Mouse (Mus musculus): ENCODE measurements around the gene Trappc3l. TPM values are rescaled to one million over a fixed set of nuclear protein-coding genes. Genes with fewer than 3 reads are reported as not detected.

The Trappc3l gene
- polyA plus RNA-seq, 1 experiment from 2014 or later = not detected

DNA sequence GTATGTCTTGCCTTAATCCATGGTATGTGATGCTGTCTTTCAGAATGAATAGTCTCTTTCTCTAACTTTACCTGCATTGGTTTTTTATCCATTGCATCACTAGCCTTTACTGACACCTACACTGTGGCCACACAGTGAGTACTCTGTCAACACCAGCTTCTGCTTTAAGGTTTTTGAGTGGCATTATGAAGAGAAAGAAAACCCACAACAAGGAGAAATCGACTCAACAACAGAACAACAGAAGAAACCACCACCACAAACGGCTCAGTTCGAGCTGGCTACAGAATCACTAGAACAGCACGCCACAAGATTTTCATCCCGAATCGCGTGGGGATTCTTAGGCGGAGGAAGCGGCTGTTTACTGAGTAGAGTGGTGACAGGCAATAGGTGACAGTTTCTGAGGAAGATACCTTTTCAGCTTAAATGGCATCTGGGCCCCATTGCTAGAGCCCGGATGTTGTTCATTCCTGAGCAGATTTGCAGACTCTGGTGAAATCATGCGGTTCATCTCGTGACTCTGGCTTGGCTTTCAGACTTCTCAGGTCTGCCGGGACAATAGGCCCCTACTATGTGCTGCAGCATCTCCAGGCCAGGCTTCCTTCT is 73.6 kb downstream of the Trappc3l start:
- Histone ChIP-seq H3K36me3 (replicated peaks) (no peaks in the 10 kb centered on the region), H3K27ac (no peak overlapping the region), H3K4me2 (no peak overlapping the region), H3K4me3 (replicated peaks) (no peak overlapping the region), H3K4me1 (no peaks in the 10 kb centered on the region), H3K27me3 (no peaks in the 10 kb centered on the region), H3K9me3 (no peaks in the 10 kb centered on the region), H3K9ac (no peak overlapping the region)
- WGBS = 84% methylated on average over 13 of the region's 13 CpGs
- no peak for ATAC-seq (ENCODE audit: low FRiP score)

DNA sequence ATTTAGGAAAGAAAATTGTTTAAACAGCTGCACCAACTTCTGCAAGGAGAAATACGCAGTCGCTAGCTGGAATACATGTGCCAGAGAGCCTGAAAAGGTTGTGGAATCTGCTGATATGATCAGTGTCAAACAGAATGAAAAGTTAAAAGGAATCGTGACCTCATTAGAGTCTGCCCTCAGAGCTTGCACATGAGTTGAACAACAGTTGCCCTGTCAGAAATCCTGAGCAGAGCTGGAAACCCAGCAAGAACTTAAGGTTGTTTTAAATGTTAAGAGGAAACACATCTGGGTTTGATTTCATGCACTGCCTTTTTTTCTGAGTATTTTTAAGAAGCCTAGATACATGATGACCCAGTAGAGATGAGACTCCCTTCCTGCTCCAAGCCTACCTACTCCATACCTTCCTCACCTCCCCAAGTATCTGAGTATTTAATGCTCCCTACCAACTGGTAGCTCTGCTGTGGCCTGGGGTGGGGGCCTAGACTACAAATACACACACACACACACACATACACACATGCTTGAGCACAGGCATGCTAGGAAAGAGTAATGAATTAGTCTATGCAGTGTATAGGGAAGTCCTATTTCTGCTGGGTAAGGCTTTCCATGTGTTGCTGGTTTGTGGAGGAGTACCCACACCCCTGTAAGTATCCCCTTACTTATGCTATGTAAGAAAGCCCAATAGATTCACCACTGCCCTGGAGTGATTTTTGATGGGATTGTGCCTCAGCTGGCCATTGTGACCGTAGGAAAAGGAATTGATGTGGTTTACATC is 74.8 kb downstream of the Trappc3l start:
- Histone ChIP-seq H3K36me3 (replicated peaks) (no peaks in the 10 kb centered on the region), H3K9me3 (no peaks in the 10 kb centered on the region), H3K9ac (no peak overlapping the region), H3K4me3 (replicated peaks) (no peak overlapping the region), H3K27ac (no peak overlapping the region), H3K4me1 (no peaks in the 10 kb centered on the region), H3K4me2 (no peak overlapping the region), H3K27me3 (no peaks in the 10 kb centered on the region)
- ATAC-seq (ENCODE audit: low FRiP score) = no peak
- WGBS = 73% methylated on average over 4 of the region's 4 CpGs

DNA sequence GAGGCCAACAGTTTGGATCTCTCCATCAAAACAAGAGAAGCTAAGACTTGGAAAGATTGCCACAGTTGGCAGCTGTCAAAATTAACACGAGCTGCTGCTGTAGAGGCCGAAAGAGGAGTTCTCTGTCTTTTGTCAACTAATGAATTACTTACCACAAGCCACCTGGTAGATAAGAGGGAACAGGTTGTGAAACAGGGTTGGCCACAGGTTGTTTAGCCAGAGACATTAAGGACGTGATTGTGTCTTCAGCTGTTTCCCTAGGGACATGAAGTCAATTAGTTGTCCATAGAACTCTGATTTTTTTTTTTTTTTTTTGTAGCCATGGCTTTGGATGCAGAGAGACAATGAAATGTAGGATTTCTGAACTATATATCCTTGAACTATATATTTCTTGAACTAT is 79.7 kb downstream of the Trappc3l start:
- H3K9me3 ChIP-seq = no peaks in the 10 kb centered on the region
- no peak for ATAC-seq (ENCODE audit: low FRiP score)
- H3K4me1 ChIP-seq = no peaks in the 10 kb centered on the region
- H3K9ac ChIP-seq = no peak overlapping the region
- no peak overlapping the region for H3K4me2 ChIP-seq
- H3K27ac ChIP-seq = no peak overlapping the region
- WGBS = 83% methylated on average over 3 of the region's 3 CpGs
- no peaks in the 10 kb centered on the region for H3K36me3 ChIP-seq (replicated peaks)
- no peaks in the 10 kb centered on the region for H3K27me3 ChIP-seq
- H3K4me3 ChIP-seq (replicated peaks) = no peak overlapping the region

DNA sequence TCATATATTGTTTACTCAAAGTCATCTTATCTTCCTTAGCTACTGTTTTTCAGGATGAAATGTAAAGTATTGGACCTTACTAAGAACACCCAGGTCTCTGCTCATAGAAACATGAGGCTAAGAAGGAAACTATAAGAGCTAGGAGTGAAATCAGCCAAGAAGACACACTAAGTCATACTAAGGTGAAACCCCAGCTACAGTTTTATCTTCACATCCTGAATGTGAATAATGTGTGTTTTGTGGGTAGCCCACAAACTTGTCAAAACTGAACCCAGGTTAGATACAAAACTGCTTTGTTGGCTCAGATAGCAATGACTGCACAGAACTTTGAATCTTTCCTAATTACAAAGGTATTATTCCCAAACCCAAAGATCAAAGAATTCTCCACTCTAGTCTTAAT is 80.4 kb downstream of the Trappc3l start:
- no peak for ATAC-seq (ENCODE audit: low FRiP score)

DNA sequence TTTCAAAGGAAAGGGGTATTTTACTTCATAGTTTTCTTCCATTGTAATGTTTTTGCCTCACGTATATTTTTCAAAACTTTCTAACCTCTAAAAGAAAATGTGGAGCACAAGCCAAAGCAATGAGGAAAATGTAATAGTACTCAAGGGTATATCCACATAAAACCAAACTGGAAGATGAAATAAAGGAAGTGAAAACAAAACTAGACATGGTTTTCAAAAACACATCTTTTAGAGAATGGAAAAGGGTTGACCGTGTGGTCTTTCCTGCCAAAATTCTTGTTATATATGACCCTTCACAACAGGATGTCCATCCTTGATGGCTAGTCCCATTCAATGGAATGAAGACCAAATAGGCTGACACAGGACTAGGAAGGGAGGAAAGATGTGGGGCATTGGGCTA is 81.0 kb downstream of the Trappc3l start:
- Histone ChIP-seq H3K27ac (no peak overlapping the region), H3K36me3 (replicated peaks) (no peaks in the 10 kb centered on the region), H3K9ac (no peak overlapping the region), H3K27me3 (no peaks in the 10 kb centered on the region), H3K4me2 (no peak overlapping the region), H3K4me1 (no peaks in the 10 kb centered on the region), H3K9me3 (no peaks in the 10 kb centered on the region), H3K4me3 (replicated peaks) (no peak overlapping the region)
- 93% methylated on average over 2 of the region's 2 CpGs for WGBS
- no peak for ATAC-seq (ENCODE audit: low FRiP score)

More for the DNA sequence above, 80.4 kb downstream of the Trappc3l start:
- H3K9me3 ChIP-seq = no peaks in the 10 kb centered on the region
- H3K4me1 ChIP-seq = no peaks in the 10 kb centered on the region
- H3K27me3 ChIP-seq = no peaks in the 10 kb centered on the region
- no peak overlapping the region for H3K4me2 ChIP-seq
- H3K27ac ChIP-seq = no peak overlapping the region
- H3K36me3 ChIP-seq (replicated peaks) = no peaks in the 10 kb centered on the region
- H3K4me3 ChIP-seq (replicated peaks) = no peak overlapping the region
- H3K9ac ChIP-seq = no peak overlapping the region

DNA sequence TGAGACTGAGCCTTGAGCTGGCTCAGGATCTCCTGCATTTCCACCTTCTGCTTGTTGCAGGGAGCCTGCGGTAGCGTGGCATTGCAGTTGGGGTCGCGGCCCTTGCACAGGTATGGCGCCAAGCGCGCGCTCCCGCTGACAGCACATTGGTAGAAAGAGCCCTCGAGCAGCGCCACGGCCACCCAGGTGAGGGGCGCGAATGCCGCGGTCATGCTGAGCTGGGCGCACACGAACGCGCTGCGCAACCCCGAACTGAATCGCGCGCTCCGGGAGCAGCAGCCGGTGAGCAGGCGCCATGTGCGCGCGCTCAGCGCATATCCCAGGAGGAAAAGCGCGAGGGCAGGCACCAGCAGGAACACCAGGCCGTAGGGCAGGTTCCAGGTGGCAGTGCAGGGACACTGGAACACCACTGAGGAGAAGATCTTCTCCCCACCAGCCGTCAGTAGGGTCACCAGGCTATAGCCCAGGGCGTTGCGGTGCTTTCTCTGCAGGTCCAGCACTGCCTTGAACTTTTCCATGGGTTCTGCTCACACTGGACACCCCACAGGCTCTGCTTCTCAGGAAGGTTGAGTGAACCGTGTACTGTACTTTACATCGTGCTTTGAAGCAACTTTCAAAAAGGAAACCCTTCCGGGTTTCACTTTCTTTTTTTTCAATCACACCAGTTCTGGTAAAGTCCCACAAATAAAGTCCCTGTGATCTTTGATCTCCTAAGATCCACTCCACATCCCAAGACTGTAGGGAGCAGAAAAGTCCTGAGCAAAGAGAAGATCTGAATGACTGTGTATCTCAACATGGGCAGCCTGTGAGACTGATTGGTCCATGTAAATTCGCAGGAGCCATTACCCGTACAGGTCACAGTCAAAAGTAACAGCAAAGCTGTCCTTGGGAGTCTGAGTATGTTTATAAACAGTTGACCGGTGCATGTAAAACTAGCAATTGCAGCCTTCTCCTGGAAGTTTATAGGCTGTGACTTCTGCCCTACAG is 90.3 kb downstream of the Trappc3l start, which contains the start of gene Calhm6:
Gene Calhm6 (minus strand): TSS at position 593 of the 987 bp plus-strand sequence.
- peaks cover 6% of the 10 kb centered on the region for H3K4me1 ChIP-seq
- ATAC-seq (ENCODE audit: low FRiP score) = peak; percentile 70
- peak within 1 kb of the TSS; percentile 68 for H3K4me2 ChIP-seq
- peak within 1 kb of the TSS; percentile 50 for H3K9ac ChIP-seq
- H3K27me3 ChIP-seq = no peaks in the 10 kb centered on the region
- H3K27ac ChIP-seq = no peak within 1 kb of the TSS
- peak within 1 kb of the TSS; percentile 51 for H3K4me3 ChIP-seq (replicated peaks)
- no peaks in the 10 kb centered on the region for H3K36me3 ChIP-seq (replicated peaks)
- H3K9me3 ChIP-seq = no peaks in the 10 kb centered on the region
- 19% methylated on average over 44 of the region's 44 CpGs for WGBS

DNA sequence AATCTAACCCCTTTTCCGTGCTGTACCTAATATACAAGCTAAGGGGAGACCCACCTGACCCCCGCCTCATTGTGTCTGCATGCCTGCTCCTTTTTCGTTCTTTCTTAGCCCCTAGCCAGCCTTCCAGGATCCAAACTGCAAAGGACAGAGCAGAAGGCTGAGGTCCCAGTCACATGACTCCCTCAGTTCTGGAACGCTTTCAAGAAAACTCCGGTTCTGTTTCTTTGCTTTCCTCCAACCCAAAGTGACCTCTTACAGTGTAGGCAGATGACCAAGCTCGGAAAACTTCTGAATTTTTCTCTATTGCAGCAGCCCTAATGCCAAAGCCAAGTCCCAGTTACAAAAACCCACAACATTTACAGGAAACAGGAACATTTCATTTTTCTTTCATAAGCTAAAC is 91.0 kb downstream of the Trappc3l start:
- H3K4me3 ChIP-seq (replicated peaks) = no peak overlapping the region
- H3K27me3 ChIP-seq = no peaks in the 10 kb centered on the region
- WGBS = 86% methylated on average over 6 of the region's 6 CpGs
- no peak overlapping the region for H3K27ac ChIP-seq
- peaks cover 6% of the 10 kb centered on the region for H3K4me1 ChIP-seq
- H3K36me3 ChIP-seq (replicated peaks) = no peaks in the 10 kb centered on the region
- no peak overlapping the region for H3K9ac ChIP-seq
- ATAC-seq (ENCODE audit: low FRiP score) = no peak
- no peak overlapping the region for H3K4me2 ChIP-seq
- no peaks in the 10 kb centered on the region for H3K9me3 ChIP-seq

DNA sequence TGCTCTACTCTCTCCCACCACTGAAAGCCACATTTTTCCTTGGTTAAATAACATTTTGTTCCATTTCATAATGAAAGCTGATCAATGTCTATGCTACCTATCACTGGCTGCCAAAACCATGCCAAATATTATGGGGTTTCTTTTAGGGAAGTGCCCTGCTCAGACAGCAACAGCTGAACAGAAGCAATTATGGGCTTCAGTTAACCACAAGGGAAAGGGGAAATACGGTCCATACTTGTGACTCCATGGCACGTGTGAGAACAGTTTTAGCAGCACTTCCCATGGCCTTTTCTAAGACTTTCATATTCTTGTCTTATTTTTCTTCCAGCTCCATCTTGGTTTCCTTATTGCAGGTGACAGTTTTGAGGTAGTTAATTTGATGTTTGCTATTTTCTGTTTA is 94.0 kb downstream of the Trappc3l start:
- Histone ChIP-seq H3K4me1 (peaks cover 6% of the 10 kb centered on the region), H3K27ac (no peak overlapping the region), H3K9me3 (no peaks in the 10 kb centered on the region), H3K4me3 (replicated peaks) (no peak overlapping the region), H3K36me3 (replicated peaks) (no peaks in the 10 kb centered on the region), H3K9ac (no peak overlapping the region), H3K4me2 (no peak overlapping the region), H3K27me3 (no peaks in the 10 kb centered on the region)
- WGBS = 88% methylated on average over 2 of the region's 2 CpGs
- ATAC-seq (ENCODE audit: low FRiP score) = no peak

DNA sequence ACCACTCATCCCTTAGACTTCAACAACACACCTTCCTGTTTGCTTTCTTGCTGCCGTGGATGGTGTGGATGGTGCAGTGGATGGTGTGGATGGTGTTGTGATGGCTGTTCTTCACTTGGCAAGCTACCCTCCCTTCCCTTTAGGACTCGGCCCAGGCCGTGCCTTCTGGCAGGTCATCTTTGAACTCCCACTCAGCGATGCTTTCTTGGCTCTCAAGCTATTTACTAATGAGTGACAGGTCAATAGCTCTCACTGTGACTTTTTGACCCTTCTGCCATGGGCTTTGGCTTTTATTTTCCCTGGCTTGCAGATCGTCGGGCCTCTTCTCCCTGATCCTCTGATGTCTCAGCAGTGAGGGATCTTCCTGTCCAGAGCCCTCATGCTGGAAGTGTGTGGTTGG is 99.0 kb downstream of the Trappc3l start:
- no peaks in the 10 kb centered on the region for H3K9me3 ChIP-seq
- WGBS = 26% methylated on average over 6 of the region's 6 CpGs
- no peak for ATAC-seq (ENCODE audit: low FRiP score)
- H3K4me2 ChIP-seq = no peak overlapping the region
- H3K4me1 ChIP-seq = no peaks in the 10 kb centered on the region
- no peaks in the 10 kb centered on the region for H3K36me3 ChIP-seq (replicated peaks)
- no peak overlapping the region for H3K9ac ChIP-seq
- no peaks in the 10 kb centered on the region for H3K27me3 ChIP-seq
- no peak overlapping the region for H3K27ac ChIP-seq
- no peak overlapping the region for H3K4me3 ChIP-seq (replicated peaks)

DNA sequence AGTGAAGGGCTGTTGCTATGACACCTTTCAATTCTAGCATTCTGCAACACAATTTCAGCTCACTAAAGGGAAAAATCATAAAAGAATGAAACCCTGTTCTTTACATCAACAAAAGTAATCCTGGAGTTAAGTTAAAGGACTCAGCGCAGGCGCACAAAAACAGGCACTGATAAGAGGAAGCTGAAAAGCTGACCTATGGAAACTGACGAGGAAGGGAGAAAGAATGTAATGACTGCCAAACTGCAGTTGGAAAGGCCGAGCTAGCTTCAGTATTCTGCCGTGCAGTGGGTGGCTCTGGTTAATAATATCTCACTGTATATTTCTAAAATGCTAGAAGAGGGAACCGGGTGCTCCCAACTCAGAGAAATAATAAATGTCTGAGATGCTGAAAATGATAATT is 100.6 kb downstream of the Trappc3l start:
- Histone ChIP-seq H3K9ac (no peak overlapping the region), H3K4me1 (no peaks in the 10 kb centered on the region), H3K36me3 (replicated peaks) (no peaks in the 10 kb centered on the region), H3K9me3 (no peaks in the 10 kb centered on the region), H3K4me2 (no peak overlapping the region), H3K4me3 (replicated peaks) (no peak overlapping the region), H3K27me3 (no peaks in the 10 kb centered on the region), H3K27ac (no peak overlapping the region)
- no peak for ATAC-seq (ENCODE audit: low FRiP score)
- 73% methylated on average over 6 of the region's 6 CpGs for WGBS

DNA sequence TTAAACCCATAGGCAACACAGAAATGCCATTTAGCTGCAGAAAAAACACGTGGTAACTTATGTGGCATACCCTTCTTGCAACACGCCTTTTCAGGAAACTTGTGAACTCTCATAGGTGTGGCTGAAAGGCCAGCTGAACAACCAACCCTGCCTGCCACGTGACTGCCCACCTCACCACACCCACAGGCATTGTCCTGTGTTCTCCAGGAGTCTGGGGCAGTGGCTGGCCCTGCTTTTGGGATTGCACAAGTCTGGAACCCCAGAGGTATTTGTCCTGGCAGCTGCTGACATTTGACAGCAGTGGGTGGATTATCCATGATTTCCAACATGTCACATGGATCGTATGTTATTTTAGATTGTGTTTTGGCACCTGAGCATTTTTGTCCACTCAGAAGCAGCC is 102.4 kb downstream of the Trappc3l start:
- H3K4me1 ChIP-seq = no peaks in the 10 kb centered on the region
- WGBS = 76% methylated on average over 4 of the region's 4 CpGs
- H3K4me3 ChIP-seq (replicated peaks) = no peak overlapping the region
- H3K27ac ChIP-seq = no peak overlapping the region
- ATAC-seq (ENCODE audit: low FRiP score) = no peak
- H3K4me2 ChIP-seq = no peak overlapping the region
- no peaks in the 10 kb centered on the region for H3K9me3 ChIP-seq
- no peaks in the 10 kb centered on the region for H3K27me3 ChIP-seq
- no peak overlapping the region for H3K9ac ChIP-seq
- H3K36me3 ChIP-seq (replicated peaks) = no peaks in the 10 kb centered on the region

DNA sequence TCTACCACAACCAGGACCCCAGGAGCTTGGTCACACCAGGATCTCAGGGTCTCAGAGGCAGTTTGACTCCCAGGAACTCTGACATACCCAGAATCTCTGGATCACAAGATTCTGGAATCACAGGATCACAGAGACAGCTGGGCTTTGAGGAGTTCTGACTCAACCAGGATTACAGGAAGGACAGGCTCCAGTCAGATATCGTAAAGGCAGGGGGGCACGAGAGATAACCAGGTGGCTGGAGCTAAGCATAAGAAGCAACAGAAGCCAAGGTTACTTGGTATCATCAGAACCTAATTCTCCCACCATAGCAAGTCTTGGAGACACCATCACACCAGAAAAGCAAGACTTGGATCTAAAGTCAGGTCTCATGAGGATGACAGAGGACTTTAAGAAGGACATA is 104.3 kb downstream of the Trappc3l start:
- H3K27ac ChIP-seq = no peak overlapping the region
- H3K9ac ChIP-seq = no peak overlapping the region
- no peak for ATAC-seq (ENCODE audit: low FRiP score)
- no peaks in the 10 kb centered on the region for H3K9me3 ChIP-seq
- no peaks in the 10 kb centered on the region for H3K4me1 ChIP-seq
- no peaks in the 10 kb centered on the region for H3K27me3 ChIP-seq
- no peak overlapping the region for H3K4me3 ChIP-seq (replicated peaks)
- no peak overlapping the region for H3K4me2 ChIP-seq
- no peaks in the 10 kb centered on the region for H3K36me3 ChIP-seq (replicated peaks)
- WGBS = 87% methylated on average over 2 of the region's 2 CpGs

Measured in forebrain, embryonic 12.5 days (tissue).